Mouse (Mus musculus): ENCODE measurements around the gene Notch2.

Notch2 gene

DNA sequence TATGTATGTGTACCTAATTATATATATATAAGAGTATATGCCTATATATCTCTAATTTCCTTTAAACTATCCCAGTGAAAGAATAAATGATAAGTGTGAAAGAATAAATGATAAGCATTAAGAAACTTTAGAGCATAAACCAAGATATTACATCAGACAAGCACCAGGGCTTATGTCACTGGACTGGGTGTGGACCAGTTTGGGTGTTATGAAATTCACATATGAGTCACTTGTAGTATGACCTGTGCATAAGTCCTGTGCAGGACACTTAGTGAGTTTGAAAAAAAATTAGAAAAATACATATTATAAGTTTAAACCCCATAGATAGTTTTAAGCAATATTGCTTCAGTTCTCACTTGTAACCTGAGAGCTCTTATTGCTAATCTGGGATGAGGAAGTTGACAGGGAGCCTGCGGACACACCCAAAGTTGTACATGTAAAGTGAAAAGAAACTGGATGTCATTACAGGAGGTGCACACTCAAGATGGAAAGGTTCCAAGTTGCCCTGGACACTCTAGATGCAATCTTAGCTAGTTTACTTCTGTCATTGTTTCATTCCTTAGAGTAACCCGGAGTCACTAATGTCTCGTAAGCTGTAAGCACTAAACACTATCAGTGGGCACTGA, 19.3 kb upstream of the Notch2 start:
- DNase-seq (ENCODE audit: low read depth, low spot score) = no peak

DNA sequence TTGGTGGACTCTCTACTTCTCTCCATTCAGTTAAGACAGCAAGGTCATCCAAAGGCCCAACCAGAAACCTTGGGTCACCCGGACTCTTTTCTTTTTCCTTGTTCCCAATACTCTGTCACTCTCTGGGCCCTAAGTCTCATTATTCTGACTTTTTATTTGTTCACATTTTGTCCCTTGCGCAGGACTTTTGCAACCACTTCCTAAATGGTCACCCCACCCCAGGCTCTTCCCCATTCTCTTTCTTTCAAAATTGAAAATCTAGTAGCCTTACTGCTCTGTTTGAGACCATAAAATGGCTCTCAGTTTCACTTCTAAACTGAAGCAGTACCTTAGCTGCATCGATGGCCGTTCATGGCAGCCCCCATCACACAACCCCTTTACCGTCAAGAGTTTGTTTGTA, 18.5 kb upstream of the Notch2 start:
- no peak for DNase-seq (ENCODE audit: low read depth, low spot score)

DNA sequence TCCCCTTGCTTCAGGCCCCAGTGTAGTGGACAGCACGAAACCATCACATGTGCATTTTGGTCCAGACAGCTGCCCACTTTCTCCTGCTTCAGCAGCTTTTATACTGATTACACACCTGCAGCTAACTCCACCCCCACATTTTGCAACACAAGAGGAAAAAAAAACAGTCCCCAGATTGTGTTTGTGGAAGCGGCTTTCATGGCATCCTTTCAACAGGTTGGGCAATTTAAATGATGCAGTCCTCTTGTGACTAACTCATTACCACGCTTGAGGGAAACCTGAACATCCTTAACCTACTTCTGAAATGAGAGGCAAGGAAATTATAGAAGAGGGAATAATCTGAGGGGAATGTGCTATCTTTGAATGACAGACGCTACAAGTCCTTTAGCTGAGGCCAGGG, 15.0 kb upstream of the Notch2 start:
- DNase-seq (ENCODE audit: low read depth, low spot score) = no peak

DNA sequence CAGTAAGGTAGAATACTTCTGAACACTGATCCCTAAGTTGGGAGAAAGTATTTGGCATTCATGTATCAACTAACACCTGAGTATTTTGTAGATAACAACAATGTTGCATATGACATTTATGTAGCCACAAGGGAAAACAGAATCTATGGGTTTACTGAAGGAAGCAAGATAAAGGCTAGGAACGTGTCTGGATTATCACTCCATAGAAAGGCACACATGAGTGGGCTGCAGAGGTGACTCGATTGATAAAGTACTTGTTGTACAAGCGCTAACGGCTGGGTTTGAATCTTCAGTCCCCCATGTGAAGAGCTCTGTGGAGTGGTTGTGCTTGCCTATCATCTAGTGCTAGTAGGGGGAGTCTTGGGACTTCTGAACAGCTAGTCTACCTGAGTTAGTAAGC, 9.8 kb upstream of the Notch2 start:
- no peak for DNase-seq (ENCODE audit: low read depth, low spot score)

DNA sequence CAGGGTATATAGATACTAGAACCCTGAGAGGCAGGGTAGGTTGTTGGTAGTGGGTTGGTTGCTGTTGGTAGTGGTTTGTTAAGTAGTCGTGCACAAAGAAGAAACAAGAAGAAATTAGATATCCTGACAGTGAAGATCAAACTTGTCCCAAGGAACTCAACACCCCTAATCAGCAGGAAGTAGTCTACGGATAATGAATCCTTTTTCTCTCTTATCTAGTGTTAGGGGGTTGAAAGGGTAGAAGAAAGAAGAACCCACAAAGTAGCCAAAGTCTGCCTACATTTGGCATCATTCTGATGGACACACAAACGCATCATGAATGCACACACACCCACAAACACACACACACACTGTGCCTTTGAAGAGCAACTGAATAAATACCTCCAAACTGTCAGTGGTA, 9.1 kb upstream of the Notch2 start:
- DNase-seq (ENCODE audit: low read depth, low spot score) = no peak

DNA sequence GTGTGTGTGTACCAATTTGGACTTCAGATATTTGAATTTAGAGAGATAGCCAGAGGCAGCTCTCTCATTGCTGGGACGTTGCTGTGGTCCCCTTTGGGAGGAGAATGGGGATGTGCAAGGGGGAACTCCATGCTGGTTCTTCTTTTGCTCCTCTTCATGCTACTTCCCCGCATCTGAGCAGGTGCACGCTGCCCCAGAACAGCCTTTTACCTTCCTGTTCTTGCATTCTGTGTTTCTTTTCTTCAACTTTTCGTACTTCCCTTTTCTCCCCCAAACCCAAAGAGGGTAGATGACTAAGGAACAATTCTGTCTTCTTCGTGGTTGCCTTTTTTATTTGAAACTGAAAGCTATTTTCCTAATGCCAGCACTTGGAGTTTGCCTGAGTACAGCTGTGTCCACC, 8.0 kb upstream of the Notch2 start:
- DNase-seq (ENCODE audit: low read depth, low spot score) = no peak

DNA sequence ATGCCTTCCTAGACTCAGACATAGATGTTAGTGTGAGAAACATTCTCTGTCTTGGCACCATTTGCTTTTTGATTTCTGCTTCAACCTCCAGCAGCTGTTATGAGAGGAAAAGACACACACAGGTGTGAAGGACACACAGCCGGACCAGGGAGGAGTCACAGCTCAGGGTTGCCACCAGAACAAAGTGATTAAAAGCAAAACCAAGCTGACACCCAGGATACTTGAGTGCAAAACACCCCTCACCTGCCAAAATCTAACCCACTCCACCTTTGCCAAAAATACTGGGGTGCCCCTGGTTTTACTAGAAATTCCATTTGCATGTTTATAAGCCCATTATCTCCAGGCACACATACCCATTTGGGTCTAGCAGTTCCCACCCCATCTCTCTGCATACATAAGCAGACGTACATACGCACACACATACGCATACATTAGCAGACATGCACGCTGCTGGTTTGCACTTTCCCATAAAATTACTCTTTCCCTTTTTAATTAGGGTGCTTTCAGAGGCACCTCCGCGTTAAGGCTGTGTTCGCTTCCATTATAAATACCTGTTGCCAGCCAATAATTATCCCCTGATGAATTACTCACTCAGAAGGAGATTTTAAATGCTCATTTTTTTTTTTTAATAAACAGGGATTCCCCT, 7.2 kb upstream of the Notch2 start:
- no peak for DNase-seq (ENCODE audit: low read depth, low spot score)

DNA sequence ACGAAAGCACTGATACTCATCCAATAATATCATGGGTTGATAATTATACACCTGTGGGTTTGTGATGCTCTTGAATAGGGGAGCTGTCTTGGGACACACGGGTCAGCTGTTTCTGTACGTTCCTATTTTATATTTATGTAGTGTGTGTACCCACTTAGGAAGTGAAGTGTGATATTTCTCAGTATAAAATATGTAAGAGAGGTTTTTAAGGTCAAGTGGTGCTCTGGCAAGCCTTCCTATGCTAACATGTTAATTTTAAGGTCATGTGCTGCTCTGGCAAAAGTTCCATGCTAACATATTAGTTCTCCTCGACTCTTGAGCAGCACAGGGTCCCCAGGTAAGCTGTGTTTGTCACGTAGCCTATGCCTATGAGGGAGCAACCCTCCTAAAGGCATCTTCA, 6.4 kb upstream of the Notch2 start:
- DNase-seq (ENCODE audit: low read depth, low spot score) = no peak

DNA sequence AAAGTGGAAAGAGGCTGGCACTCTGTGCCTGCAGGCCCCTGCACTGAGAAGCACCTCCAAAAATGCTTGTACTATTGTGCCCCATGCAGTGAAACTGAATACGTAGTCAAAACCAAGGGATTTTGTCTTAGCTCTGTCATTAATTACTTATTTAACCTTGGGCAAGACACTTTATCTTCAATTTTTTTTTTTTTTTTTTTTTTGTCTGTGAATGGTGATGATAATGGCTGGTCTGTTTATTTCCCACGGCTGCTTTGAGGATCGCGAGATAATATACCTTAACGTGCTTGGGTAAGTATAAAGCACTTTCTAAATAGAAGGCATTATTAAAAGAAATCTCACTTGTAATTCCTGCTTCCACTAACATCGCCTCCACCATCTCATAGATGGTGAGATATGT, 5.2 kb upstream of the Notch2 start:
- DNase-seq (ENCODE audit: low read depth, low spot score) = no peak

DNA sequence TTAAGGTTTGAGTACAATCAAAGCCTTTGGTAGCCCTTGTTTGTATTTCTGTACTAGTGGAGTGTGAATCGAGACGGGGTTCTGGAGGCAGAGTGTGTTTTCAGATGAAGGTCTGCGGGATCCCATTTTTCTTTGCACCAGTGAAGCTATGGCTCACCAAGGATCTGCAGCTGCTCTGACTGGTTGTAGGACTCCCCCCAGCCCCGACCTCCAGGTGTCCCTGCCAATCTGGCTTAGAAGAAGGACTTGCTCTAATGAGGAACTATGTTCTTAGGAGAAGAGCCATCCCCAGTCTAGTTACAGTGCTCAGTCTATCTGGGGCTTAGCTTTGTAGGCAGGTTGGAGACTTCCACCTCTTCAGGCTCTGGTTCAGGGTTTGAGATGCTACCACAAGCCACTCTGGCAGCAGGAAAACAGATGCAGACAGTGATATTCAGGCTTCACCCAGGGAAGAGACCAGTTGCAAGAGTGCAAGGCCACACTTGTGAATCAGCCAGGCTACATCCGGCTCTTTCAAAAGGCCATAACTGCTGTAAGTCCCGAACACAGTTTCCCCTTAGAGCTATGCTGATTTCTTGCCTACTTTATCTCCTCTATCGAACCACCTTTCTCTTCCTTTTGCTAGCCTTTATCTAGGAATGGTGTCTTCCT, 4.0 kb upstream of the Notch2 start:
- DNase-seq (ENCODE audit: low read depth, low spot score) = no peak

DNA sequence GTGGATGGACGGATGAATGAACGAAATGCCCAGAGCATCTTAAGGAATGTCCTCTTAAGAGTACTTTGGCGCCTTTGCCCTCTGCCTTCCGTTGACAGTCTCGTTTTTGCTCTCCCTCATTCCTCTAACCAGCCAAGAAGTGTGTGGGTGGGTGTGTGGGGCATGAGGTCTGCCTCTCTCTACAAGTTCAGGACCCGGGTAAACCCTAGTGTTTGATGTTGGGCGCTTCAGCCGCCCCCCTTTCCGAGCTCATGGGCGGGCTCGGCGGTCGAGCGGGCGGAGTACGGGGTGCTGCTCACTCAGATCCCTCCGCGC, 284 bp upstream of the Notch2 start:
- no peak for DNase-seq (ENCODE audit: low read depth, low spot score)

DNA sequence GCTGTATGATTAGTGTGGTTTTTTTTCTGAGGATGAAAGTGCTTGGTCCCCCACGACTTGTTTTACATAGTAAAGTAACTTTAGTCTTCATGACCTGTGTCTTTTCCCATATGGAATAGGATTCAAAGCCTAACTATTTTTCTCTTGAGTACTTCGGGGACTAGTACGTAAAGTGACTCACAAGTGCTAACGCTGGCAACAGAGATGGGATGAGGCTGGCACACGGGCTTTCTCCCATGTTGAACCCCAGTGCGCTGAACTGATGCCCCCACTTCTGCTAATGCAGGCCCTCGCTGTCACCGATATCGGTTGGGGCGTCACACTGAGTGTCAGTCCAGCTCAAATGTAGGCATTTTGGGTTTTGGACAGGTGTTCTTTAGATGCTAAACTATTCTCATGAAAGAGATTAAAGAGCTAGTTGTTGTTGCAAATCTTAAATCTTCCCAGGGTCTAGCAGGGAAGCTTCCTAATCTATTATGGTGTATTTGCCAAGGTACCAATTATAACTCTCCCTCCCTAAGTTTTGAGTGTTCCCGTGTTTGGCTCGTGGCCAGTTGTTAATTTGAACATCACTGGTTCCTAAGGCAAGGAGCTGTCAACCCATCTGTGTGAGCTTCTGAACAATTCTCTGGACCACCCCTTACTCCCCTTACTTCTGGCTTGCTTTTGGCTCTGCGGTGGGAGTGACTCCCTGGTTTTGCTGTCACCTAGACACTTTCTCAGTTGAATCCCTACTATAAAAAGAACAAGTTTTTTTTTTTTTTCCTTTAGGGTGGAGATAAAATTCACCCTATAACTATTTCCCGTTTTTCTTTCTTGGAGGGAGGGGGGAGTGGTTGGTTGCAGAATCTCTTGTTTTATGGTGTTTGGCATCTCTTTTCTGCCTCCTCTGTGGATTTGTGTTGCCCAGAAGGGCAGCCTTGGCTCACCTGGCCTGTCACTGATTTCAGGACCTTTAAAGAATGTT, 2.2 kb downstream of the Notch2 start:
- DNase-seq (ENCODE audit: low read depth, low spot score) = no peak

DNA sequence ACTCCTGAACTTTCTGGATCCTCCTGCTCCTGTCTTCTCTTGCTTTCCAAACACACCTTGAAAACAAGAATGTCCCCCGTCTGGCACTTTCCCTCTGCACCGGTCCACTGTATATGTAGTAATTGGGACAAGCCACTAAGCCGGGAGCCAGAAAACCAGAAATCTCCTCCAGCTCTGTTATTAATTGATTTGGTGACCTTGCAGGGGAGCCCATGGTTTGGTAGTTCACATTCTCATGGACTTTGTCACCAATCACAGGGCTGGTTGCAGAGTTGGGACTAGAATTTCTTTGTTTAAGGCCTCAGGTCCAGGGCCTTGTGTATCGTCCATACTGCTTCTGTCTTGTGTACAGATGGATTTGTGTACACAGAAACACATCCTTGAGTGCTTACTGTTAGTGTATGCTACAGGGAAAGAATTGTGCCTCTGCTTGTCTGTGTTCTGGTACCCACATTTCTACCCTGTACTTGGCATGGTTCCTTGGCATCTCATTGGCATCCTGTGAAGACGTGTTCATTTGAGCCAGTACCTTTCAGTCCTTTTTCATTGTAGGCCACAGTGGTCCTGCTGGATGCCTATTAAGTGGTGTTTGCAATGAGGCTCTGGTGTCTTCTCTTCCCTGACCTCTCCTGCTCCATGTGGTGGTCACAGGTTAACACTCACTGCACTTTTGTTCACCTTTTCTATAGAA, 3.7 kb downstream of the Notch2 start:
- no peak for DNase-seq (ENCODE audit: low read depth, low spot score)

DNA sequence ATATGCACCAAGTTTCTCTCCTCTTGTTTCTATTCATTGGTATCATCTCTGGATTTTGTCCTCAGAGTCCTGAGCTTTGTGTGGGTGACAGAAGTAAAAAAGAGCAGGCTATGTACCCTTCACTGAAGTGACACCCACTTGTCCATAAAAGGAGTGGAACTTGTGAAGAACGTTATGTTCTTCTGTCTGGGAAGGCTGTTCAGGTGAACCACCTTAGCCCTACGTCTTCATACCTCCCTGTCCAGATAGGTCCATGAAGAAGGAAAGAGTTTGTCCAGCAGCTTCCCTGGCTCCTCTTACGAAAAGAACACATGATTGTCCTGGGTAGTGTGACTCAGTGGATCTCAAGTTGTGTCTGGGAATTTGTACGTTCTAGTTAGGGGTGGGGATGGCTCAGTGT, 4.9 kb downstream of the Notch2 start:
- DNase-seq (ENCODE audit: low read depth, low spot score) = no peak

DNA sequence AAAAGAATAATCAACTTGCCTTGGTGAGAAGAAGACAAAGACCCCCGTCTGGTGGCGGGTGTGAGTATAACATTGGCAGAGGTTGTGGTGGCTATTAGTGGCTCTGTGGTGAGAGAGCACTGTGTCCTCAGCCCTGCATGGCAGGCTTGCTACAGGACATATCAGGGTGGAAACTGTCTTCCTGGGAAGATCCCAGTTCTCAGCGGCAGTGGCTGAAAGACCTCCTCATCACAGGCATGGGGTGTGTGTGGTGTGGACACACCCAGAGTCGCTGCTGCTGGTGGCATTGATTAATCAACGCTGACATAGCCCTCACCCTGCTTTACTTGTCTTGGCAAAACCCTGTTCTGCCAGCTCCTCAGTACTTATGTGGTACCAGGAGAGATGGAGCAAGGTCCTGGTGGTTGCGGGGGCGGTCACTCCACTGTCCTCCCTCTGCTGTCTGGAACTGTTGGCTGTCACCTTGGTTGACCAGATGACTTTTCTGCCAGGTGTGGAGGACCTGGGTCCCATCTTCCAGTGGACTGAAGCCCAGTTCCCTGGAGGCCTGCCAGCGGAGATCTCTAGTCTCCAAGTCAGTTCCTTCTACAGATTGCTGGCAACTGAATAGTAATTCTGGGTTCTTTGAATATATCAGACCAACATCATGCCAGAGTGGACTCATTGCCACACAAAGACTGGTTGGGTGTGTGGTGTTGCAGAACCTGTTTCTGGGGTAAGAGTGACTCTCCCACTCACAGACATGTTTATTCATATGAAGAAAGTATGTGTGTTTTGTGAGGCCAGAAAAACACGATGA, 7.3 kb downstream of the Notch2 start:
- DNase-seq (ENCODE audit: low read depth, low spot score) = no peak

DNA sequence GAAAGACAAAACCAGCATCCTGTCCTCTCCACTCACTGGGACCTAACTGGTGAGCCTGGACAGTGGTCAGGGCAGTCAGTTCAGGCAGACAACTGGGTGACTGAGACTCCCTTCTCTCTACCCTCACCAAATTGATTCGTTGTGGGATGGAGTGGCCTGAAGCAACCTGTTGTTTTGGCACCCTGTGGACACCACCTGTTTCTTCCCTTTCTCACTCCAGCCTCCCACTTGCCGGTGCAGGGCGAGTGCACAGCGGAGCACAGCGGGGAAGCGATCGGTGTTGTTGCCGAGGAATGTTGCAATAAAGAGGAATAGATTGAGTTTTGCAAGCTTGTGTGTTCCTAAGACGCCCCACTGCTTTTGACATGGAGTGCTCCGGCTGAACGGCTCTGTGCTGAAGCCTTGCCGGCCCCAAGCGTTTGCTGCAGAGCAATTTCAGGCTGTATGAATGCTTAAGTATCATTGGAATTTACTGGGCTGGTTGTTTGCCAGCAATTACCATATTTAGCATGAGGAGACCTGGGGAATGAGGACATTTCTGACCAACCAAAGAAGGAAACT, 11.0 kb downstream of the Notch2 start:
- DNase-seq (ENCODE audit: low read depth, low spot score) = no peak

DNA sequence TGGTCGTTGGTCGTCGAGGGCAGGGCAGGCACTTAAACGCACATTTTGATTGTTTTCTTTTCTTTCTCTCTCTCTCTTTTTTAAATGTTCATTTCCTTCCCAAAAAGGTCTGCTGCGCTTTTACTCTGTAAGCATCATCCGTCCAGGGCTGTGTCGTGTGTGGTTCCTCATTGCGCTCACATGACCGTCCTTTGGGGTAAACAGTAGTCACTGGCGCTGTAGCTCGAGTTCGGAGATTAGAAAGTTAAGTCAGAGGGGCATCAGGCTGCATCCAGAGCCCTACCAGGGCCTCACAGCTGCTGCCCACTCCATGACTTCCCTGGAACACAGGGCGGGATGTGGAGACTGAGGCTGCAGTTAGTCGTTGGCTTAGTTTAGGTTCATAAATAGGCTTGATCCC, 12.2 kb downstream of the Notch2 start:
- DNase-seq (ENCODE audit: low read depth, low spot score) = no peak

DNA sequence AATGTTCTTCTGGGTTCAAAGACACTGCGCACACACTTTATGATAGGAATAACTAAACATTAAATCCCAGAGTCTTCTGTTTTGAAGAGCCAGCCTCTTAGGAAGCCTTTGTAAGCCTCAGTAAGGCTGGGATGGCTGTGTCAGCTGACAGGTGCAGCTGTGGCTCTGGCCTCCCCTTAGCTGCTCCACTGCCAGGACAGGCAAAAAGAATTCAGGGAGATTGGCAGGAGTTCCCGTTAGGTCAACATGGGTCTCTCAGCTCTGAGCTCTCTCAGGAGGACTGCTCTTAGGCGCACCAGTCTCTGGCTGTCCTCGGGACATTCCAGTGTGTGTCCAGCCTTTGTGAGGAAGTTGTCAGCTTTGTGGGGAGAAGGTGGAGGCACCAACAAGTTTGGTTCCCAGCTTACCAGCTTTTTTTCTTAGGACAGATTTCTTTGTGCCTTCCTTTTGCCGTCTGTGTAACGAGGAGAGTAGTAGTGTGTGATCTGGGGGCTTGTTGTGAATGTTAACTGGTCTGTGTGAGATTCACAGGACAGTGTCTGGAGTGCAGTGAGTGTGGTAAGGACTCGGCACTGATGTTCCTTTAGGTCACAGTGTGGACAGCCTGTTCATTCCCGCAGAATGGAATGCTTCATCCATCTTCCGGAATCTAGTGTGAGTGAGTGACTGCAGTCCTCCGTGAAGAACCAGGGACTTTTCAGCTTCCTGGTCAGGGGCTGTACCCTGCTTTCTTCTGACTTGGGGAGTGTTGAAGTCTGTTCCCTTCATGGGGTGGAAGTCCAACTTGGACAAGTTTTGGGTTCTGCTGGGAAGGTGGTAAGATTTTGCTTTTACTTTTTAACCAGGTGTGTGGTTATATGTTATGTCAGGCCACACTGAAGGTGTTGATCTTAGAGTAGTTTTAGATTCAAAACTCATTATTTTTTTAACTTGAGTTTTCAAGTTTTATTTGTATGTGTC, 12.9 kb downstream of the Notch2 start:
- DNase-seq (ENCODE audit: low read depth, low spot score) = no peak

DNA sequence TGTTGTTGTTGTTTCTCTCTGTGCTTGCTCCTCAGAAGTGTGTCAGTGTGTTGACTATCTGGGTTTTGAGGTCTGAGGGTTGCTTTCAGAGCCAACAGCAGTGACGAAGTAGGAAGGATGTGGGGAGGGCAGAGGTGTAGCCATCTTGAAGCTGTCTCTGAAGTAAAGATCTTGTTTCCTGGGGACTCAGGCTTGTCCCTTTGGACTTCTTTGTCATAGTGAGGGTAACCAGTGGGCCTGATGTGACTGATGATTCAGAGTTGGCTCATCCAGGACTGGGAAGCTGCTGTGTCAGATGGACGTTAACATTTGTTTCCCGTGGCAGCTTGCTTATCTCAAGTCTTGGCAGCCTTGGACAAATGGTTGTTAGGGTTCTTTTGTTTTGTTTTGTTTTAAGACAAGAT, 14.0 kb downstream of the Notch2 start:
- no peak for DNase-seq (ENCODE audit: low read depth, low spot score)

DNA sequence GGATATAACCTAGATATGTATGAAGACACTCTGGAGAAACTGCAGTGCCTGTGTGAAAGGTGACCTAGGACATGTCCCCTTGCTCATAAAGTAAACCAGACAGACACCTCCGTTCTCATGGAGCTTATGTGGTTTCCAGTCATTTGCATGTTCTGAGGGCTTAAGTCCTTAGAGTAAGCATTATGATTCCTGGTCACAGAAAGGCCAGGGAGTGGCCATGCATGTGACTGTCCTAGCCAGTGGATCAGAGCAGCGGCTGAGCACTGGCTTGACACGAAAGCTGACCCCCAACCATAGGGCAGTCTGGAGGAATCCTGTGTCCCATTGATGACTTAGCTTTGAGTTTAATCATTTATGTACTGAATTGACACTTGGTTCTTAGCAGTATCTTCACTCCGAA, 14.7 kb downstream of the Notch2 start:
- no peak for DNase-seq (ENCODE audit: low read depth, low spot score)
